Mouse (Mus musculus) cortical plate, adult 2 months (tissue): ENCODE measurements around the gene Cybc1. TPM values are rescaled to one million over a fixed set of nuclear protein-coding genes. Genes with fewer than 3 reads are reported as not detected.
A peak's percentile ranks its signal among the peaks of the same experiment; 100 is the strongest.

Source experiments
- H3K27ac ChIP-seq: fragments of 200-500 bp; 2 replicates; pipeline ENCODE4 v1.5.1; 2012; ENCODE audit warnings: low read length, control low read depth, inconsistent platforms; ENCODE audit not compliant: insufficient read depth
- H3K4me1 ChIP-seq: fragments of 200-500 bp; 2 replicates; pipeline ENCODE4 v1.6.1; 2011; ENCODE audit warnings: low read length; ENCODE audit not compliant: control insufficient read depth, insufficient read depth
- H3K4me3 ChIP-seq: fragments of 200-500 bp; 2 replicates; pipeline ENCODE4 v1.5.1; 2011; ENCODE audit warnings: mild to moderate bottlenecking, low read length, control low read depth; ENCODE audit not compliant: insufficient read depth
- CTCF ChIP-seq: fragments of 200-500 bp; IDR thresholded peaks from 2 replicates; pipeline ENCODE4 v1.5.1; 2011; ENCODE audit warnings: mild to moderate bottlenecking, control low read depth, low read length; ENCODE audit not compliant: insufficient read depth; ENCODE audit errors: extremely low read depth
- POLR2A ChIP-seq: fragments of 200-500 bp; IDR thresholded peaks from 2 replicates; pipeline ENCODE4 v1.6.1; 2011; ENCODE audit warnings: mild to moderate bottlenecking, low read length, control low read depth; ENCODE audit not compliant: insufficient read depth; ENCODE audit errors: extremely low read depth
- polyA plus RNA-seq: library from polyadenylated mRNA; depleted of rRNA; stranded (reverse); fragments of >200 nt; gene quantifications from 2 replicates; pipeline ENCODE4 v1.2.3, GENCODE M21; 2012; rRNA removed

The Cybc1 gene
- polyA plus RNA-seq = 25.9 and 27.5 TPM in 2 replicates

- peak within 1 kb of the TSS; percentile 64 for H3K4me3 ChIP-seq
Measured at GRCm38 (mm10) chr11:121229018-121229439, at the start of gene Cybc1. Cybc1 (minus strand) TSS chr11:121229322.

GRCm38 (mm10) chr11:121278011-121278410 is 48.9 kb upstream of the Cybc1 start:
- H3K4me1 ChIP-seq = peaks cover 15% of the 10 kb centered on the region
- no peak for TF ChIP-seq CTCF
- TF ChIP-seq POLR2A = no peak
- H3K4me3 ChIP-seq = no peak overlapping the region
- H3K27ac ChIP-seq = no peak overlapping the region

More at GRCm38 (mm10) chr11:121229018-121229439, at the start of gene Cybc1:
- Histone ChIP-seq H3K4me1 (peaks cover 5% of the 10 kb centered on the region; the same call in 1 of the 2 replicates), H3K27ac (0 out of 2 replicates have a peak within 1 kb of the TSS, but pooled peaks have one; percentile 8)
- TF ChIP-seq CTCF = no peak
- TF ChIP-seq POLR2A = peak; percentile 70

GRCm38 (mm10) chr11:121277516-121277915 is 48.4 kb upstream of the Cybc1 start:
- Histone ChIP-seq H3K4me3 (no peak overlapping the region), H3K27ac (no peak overlapping the region), H3K4me1 (peaks cover 12% of the 10 kb centered on the region)
- no peak for TF ChIP-seq POLR2A
- TF ChIP-seq CTCF = no peak

- H3K4me3 ChIP-seq = peak overlapping the region; percentile 81
- peaks cover 2% of the 10 kb centered on the region; the same call in 1 of the 2 replicates for H3K4me1 ChIP-seq
- TF ChIP-seq CTCF = no peak
- no peak for TF ChIP-seq POLR2A
- H3K27ac ChIP-seq = no peak overlapping the region
Measured at GRCm38 (mm10) chr11:121261074-121261473, 32.0 kb upstream of the Cybc1 start.

GRCm38 (mm10) chr11:121260211-121260906 is 31.2 kb upstream of the Cybc1 start:
- Histone ChIP-seq H3K4me3 (peak overlapping the region; percentile 81), H3K27ac (peak overlapping the region; percentile 2; the same call in 1 of the 2 replicates), H3K4me1 (peaks cover 2% of the 10 kb centered on the region; the same call in 1 of the 2 replicates)
- no peak for TF ChIP-seq CTCF
- no peak for TF ChIP-seq POLR2A

- TF ChIP-seq POLR2A (peak; percentile 69), CTCF (no peak)
- H3K4me3 ChIP-seq = peak within 1 kb of the TSS; percentile 81
- H3K27ac ChIP-seq = peak within 1 kb of the TSS; percentile 98
- H3K4me1 ChIP-seq = peaks cover 2% of the 10 kb centered on the region; the same call in 1 of the 2 replicates
Measured at GRCm38 (mm10) chr11:121259160-121260100, 30.3 kb upstream of the Cybc1 start, which contains the start of gene Foxk2. Foxk2 (plus strand) TSS chr11:121259990.

- TF ChIP-seq CTCF (no peak), POLR2A (no peak)
- Histone ChIP-seq H3K27ac (no peak overlapping the region), H3K4me1 (no peaks in the 10 kb centered on the region), H3K4me3 (no peak overlapping the region)
Measured at GRCm38 (mm10) chr11:121250196-121250595, 21.1 kb upstream of the Cybc1 start.

- no peak for TF ChIP-seq CTCF
- TF ChIP-seq POLR2A = no peak
- Histone ChIP-seq H3K4me3 (no peak overlapping the region), H3K4me1 (peaks cover 2% of the 10 kb centered on the region; the same call in 1 of the 2 replicates), H3K27ac (no peak overlapping the region)
Measured at GRCm38 (mm10) chr11:121239669-121240068, 10.5 kb upstream of the Cybc1 start.
